Mouse (Mus musculus): ENCODE data around the gene Vmn1r152.
"Not testable (repeated sequence)": the region's sequence is repeated elsewhere in the genome, so short reads cannot be mapped to it uniquely, and the experiment has no call there.

GRCm38 (mm10) chr7:22522667-22523066 is at the start of gene Vmn1r152:
- TF ChIP-seq CTCF (IDR thresholded peaks at IDR 0.05; ENCODE audit: control insufficient read depth, insufficient read depth, insufficient read length); MYOD1 (IDR thresholded peaks at IDR 0.05; ENCODE audit: control insufficient read depth, insufficient read length, low read depth); MYOG (IDR thresholded peaks at IDR 0.05; ENCODE audit: control insufficient read depth, extremely low read depth, insufficient read length); CEBPB (IDR thresholded peaks at IDR 0.05; ENCODE audit: low read depth): not testable (repeated sequence)

Data from C2C12 (cell line).